Mouse (Mus musculus): ENCODE data around the gene Aldh2.

The Aldh2 gene

DNA sequence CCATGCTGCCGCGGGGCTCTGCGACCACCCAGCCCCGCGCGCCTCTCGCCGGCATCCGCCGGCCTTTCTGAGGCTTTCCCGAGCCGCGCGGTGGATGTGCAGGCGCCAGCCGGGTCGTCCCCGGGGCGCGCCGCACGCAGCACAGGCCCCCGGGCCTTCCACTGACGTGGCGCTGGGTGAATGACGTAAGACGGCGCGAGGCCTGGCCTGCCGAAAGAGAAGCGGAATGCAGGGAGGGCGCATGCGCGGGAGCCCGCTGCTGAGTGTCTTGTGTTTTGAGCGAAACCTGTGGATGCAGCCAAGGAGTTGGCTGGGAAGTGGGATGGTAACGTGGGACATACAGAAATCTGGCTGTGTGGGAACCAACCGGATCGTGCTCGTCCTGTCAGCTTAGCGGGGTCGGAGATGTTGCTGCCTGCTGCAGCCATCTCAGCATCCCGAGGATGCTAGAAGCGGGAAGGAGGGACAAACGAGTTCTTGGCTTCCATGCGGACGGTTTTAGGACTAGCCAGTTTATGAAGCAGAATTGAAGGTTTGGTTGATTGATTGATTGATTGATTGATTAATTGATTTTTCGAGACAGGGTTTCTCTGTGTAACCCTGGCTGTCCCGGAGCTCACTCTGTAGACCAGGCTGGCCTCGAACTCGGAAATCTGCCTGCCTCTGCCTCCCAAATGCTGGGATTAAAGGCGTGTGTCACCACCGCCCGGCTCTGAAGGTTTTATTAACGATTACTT lies 47.7 kb downstream of the Aldh2 start, which contains the start of gene Mapkapk5:
TSS of gene Mapkapk5 (minus strand) at position 113 of the 737 bp plus-strand sequence.
- peak; percentile 99 for DNase-seq

DNA sequence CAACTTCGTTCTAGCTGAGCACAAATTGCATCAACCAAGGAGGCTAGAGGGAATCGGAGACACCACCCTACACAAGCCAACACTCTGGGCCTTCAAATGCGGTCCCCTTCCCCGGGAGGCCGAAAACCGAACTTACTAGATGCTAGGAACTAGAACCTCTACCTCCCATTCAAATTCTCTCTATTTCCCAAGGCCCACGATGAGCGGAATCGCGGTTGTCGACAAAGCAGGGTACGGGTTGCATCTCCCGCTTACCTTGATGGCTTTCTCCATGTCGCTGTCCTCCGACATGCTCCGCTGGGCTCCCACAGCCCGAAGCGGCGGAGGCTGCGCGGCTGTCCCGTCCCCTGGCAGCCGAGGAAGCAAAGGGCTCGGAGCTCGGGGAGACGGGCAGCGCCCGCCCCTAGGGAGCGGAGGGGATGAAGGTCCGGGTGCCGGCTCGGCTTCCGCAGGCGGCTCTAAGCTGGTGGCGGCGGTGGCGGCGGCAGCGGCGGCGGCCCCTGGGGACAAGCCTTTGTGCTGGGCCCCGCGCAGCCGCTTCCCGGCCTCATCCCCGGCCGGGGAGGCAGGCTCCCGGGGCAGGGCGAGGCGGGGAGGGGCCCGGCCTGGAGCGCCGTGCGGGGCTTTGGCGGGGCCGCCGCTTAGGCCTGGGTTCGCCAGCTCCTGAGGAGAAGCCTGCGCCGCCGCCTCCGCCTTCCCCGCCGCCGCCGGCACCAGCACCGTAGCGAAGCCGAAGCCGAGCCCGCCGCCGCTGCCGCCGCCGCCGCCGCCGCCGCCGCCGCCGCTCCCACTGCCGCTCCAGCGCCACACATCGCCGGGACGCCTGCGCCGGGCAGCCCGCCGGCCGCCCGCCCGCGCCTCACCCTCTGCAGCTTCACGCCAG lies 48.5 kb downstream of the Aldh2 start, which contains the start of the genes Adam1a and Gm42878:
TSS of gene Adam1a (minus strand) at position 573 of the 883 bp plus-strand sequence.
TSS of gene Gm42878 (minus strand) at position 573 of the 883 bp plus-strand sequence.
- DNase-seq: peak; percentile 73

DNA sequence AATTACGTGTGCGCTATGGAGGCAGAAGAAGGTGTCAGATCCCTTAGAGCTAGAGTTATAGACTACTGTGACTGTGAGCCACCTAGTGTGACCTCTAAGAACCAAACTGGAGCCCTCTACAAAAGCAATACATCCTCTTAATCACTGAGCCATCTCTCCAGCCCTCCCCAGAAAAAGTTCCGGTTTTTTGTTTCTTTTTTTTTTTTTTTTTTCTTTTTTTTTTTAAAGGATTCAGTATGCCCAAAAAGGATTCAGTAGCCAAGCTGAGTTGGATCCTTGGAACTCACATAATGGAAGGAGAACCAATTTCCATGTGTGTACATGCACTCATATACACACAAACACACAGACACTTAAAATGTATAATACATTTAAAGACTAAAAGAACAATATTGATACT lies 50.3 kb downstream of the Aldh2 start:
- DNase-seq: no peak

DNA sequence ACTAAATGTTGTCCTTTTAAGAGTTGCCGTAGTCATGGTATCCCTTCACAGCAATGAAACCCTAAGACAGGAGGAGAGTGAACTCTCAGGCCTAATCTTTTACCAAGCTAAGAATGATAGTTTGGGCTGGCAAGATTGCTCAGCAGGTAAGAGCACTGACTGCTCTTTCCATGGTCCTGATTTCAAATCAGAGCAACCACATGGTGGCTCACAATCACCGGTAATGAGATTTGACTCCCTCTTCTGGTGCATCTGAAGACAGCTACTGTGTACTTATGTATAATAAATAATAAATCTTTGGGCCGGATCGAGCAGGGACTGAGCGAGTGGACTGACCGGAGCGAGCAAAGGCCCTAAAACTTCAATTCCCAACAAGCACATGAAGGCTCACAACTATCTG lies 52.4 kb downstream of the Aldh2 start:
- DNase-seq: no peak

DNA sequence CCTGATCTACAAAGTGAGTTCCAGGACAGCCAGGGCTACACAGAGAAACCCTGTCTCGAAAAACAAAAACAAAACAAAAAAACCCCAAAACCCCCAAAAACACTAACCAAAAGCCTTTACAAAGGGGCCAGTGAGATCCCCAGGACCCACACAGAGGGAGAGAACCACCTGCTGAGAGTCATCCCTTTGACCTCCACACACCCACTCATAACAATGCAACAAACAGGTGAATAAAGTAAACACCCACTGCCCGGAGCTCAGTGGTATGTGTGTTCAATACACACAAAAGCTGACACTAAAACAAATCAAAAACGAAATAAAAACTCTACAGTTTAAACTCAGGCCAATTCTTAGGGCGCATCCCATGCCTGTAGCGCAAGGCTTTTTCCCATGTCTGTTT lies 53.6 kb downstream of the Aldh2 start:
- DNase-seq: no peak

DNA sequence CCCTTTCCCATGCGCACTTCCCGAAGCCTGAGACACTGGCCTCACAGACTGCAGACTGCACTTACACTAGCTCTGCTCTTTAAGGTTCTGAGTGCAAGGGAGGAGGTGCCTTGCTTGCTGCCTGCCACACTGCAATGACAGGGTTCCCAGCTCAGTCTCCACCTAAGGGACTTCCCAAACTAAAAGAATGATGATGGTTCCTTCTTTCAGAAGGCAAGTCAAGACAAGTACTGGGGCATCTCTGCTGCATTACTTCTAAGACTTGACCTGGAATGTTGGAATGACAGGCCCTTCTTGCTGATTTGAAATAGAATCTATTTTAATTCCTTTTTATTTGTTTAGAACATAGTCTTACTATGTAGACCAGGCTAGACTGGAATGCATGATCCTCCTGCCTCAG lies 56.0 kb downstream of the Aldh2 start:
- no peak for DNase-seq

DNA sequence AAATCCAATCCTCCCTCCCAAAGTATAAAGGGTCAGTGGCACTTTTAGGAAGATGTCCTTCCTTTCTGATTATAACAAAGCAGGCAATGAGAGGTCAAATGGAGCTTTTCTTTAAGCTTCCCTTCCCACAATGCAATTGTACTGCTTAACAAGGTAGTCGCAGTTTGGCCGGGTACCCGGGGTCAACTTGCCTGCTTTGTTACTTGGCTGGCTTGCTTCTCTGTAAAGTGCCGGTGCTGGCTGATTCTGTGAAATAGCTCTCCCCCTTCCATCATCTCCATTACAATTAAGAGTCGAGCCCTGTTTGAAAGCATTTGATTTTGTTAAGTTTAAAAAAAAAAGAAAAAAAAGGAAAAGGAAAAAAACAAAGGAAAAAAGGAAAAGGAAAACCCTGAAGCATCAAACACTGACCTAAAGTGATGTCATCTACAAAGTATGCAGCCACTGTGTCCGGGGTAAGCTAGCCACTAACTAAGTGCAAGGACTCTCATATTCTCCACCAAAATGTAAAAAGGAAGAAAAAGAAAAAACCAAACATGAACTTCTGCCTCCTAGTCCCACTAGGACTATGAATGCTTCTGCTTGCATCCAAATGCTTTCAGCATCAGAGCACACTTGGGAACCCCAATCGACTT lies 56.6 kb downstream of the Aldh2 start:
- DNase-seq: no peak

DNA sequence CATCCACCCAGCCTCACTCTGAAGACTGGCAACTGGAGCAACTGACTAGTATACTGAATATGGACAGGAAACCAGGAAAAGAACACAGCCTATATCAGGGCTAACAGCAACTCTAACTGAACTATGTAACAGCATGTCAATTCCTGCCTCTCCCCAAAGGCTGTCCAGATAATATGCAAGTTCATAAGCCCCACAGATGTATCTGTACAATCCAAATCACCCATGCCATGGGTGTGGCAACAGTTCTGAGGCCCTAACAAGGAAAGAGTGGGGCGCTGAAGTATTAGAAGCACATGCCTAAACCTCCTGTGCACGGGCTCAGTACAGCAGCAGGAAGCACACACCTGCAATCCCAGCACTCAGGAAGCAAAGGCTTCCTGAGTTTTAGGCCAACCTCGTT lies 58.5 kb downstream of the Aldh2 start:
- DNase-seq: no peak

DNA sequence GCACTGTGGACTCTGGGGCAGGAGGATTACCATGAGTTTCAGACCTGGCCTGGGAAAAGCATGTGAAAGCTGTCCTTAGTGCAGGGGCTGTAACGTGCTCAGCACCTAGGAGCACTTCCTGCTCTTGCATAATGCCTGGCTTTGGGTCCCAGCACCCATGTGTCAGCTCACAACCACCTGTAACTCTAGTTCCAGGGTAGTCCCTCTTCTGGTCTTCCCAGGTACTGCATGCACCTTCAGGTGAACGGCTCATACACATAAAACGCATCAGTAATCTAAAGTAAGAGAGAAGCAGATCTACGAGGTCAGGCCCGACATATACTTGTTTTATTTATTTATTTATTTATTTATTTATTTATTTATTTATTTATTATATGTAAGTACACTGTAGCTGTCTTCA lies 59.1 kb downstream of the Aldh2 start:
- DNase-seq: peak; percentile 56

DNA sequence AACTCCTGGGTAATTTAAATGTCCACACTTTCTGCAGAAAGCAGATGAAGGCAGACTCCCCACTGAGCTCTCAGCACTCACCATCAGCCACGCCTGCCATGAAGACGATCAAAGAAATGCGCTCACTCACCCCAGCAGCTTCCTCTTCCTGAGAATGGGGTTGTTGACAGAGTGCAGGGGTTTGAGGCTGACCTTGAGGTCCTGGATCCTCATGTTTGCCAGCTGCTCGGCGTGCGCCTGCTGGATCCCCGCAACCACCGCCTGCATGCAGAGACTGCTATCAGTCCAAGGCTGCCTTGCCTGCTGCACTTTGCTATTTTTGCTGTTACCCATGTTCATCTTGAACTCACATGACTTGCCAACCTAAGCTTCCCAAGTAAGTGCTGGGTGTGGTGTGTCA lies 66.7 kb downstream of the Aldh2 start:
- no peak for DNase-seq

DNA sequence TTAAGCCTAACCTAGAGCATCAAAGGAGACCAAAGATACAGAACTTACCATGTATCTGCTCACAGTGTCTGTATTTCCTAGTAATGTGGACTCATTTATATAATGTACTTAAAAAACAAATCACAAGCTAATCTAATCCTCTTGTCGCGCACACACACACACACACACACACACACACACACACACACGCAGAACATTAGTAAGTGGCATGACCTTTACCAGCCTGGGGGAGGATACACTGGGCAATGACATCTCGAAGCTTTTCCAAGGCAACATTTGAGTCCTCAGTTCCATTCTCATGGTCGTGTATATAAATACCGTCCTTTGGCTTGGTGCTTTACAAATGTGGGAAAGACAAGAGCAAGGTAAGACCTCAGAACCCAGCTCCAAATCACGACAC lies 67.1 kb downstream of the Aldh2 start:
- no peak for DNase-seq

DNA sequence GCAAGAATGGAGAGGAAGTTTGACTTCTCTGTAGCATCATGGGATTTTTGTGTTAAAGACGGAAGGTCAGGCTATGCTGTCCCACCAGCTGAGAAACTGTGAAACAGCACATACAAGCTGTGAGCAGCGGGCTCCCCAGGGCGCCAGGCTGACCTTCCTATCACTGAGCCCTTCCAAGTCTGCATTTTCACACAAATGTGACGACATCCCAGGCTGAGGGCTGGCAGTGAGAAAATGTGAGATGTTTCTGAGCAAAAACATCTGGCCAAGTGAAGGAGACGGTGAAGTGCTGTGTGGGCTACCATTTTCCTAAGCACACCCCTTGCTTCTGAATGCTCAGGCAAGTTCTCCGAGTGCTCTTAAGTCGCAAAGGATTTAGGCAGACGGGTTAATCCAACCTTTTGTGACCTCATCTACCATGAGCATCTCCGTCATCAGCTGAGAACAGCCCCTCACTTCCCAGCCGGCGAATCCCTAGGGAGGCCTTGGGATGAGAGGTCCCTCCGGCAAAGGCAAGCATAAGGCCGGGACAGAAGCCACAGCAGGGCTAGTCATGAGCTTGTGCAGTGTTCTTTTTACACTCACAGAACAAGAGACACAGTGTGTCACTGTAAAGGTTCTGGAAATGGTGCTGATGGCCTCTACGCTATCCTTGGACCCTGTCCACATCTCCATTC lies 67.7 kb downstream of the Aldh2 start:
- no peak for DNase-seq

DNA sequence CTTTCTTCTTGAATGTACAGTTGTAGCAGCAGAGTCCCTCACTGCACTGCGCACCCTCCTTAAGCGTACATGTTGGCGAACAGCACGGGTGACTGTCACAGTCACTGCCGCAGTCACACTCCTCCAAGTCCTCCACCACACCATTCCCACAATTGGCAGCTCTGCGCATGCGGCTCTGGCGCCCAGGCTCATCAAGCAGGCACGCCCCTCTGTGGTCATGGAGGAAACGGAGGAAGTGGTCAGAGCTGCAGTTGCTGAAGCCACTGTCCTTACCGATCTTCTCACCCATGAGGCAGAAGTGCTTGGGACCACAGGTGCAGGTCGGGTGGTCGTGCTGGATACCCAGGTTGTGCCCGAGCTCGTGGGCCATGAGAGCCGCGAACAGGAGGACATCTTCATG lies 73.9 kb downstream of the Aldh2 start:
- DNase-seq: peak; percentile 23

DNA sequence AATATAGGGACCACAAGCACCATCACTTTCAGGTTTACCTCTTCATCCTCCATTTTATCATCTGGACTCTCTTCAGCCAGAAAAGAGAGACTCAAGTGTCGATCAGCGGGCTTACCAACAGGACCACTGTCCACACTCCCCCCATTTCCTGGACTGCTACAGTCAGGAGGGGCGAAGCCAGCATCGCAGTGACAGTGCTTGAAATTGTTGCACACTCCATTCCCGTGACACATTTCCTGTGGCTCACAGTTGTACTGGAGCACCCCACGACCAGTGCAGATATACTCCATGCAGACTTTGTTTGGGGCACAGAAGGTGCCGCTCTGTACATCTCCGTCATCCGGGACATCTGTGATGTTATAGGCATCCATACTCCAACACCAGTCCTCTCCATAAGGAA lies 74.6 kb downstream of the Aldh2 start:
- no peak for DNase-seq

Measured in thymus, postnatal 4 days (tissue).